ENCODE assay signal across 15 mouse cellular contexts in the genomic region with DNA sequence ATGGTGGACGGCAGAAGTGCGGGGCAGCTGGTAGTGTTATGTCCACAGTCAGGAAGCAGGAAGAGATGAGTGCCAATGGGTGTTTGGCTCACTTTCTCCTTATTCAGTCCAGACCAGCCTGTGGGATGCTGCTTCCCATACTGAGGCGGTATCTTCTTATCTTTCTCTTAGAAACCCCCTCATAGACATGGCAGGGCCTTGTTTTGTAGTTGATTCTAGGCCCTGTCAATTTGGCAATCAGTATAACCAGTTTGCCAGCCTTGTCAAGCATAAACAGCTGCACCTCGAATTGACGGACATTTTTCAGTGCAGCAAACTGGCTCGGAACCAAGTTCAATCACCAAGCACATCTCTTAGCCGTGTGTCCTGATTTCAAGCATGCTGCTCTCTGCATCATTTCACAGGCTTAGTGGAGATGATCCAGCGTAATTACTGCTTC.
DNase-seq lines count a peak whose midpoint lies in the region; ATAC-seq lines count a peak whose summit lies in the region.
"Had no signal": no experiment of that assay in that cellular context is flagged by ENCODE, and none has a peak within 500 bp of the region (broad histone marks: within the 10 kb centered on the region; RNA-seq: fewer than 3 reads in every experiment).

No protein-coding gene starts in this region.

- no peak overlapping the region for H3K9ac ChIP-seq in forebrain, embryonic 14.5 days (ENCODE audit: low read length)
- H3K9ac ChIP-seq in forebrain, embryonic 12.5 days, result no peak overlapping the region
- no peak overlapping the region for H3K9ac ChIP-seq in forebrain, embryonic 16.5 days (replicated peaks; ENCODE audit: low read depth, low read length)
- H3K9ac ChIP-seq: embryonic facial prominence, embryonic 12.5 days; heart, embryonic 15.5 days; neural tube, embryonic 13.5 days had no signal

- WGBS in forebrain, embryonic 14.5 days, result 77% methylated on average over 8 of the region's 8 CpGs
- WGBS in forebrain, embryonic 12.5 days, result 86% methylated on average over 8 of the region's 8 CpGs
- 53% methylated on average over 8 of the region's 8 CpGs for WGBS in forebrain, embryonic 16.5 days

- peak; percentile 62 for DNase-seq in forebrain, embryonic 14.5 days (ENCODE audit: low spot score)
- DNase-seq in retina, adult 2 months (ENCODE audit: low read depth, low spot score), result peak; percentile 13
- DNase-seq in retina, embryonic 14.5 days (ENCODE audit: low spot score), result no peak
- DNase-seq in spleen, postnatal 10 days (ENCODE audit: low spot score in 2 of 2), result no peak
- DNase-seq in thymus, adult 18-20 months, result no peak
- DNase-seq in thymus, postnatal 4 days, result no peak
- DNase-seq: heart, adult 11 months; layer of hippocampus, postnatal 36 days; right cerebral cortex, postnatal 4 days had no signal

- H3K27me3 ChIP-seq in forebrain, embryonic 14.5 days (replicated peaks; ENCODE audit: control insufficient read depth, insufficient read depth, low read length), result no peaks in the 10 kb centered on the region
- no peaks in the 10 kb centered on the region for H3K27me3 ChIP-seq in forebrain, embryonic 12.5 days
- no peaks in the 10 kb centered on the region for H3K27me3 ChIP-seq in forebrain, embryonic 16.5 days (replicated peaks; ENCODE audit: control insufficient read depth, insufficient read depth, low read length)
- H3K27me3 ChIP-seq: embryonic facial prominence, embryonic 12.5 days; neural tube, embryonic 13.5 days had no signal

- no peaks in the 10 kb centered on the region for H3K36me3 ChIP-seq in forebrain, embryonic 14.5 days (ENCODE audit: control insufficient read depth, insufficient read depth, low read length)
- H3K36me3 ChIP-seq in forebrain, embryonic 12.5 days (replicated peaks), result no peaks in the 10 kb centered on the region
- H3K36me3 ChIP-seq in forebrain, embryonic 16.5 days (ENCODE audit: control insufficient read depth, insufficient read depth), result no peaks in the 10 kb centered on the region
- H3K36me3 ChIP-seq: embryonic facial prominence, embryonic 12.5 days; heart, embryonic 15.5 days; neural tube, embryonic 13.5 days had no signal

- H3K9me3 ChIP-seq in forebrain, embryonic 14.5 days (replicated peaks; ENCODE audit: control insufficient read depth, low read length), result no peaks in the 10 kb centered on the region
- H3K9me3 ChIP-seq in forebrain, embryonic 12.5 days, result no peaks in the 10 kb centered on the region
- no peaks in the 10 kb centered on the region for H3K9me3 ChIP-seq in forebrain, embryonic 16.5 days (ENCODE audit: control insufficient read depth, low read length)
- H3K9me3 ChIP-seq: embryonic facial prominence, embryonic 12.5 days; heart, embryonic 15.5 days; neural tube, embryonic 13.5 days had no signal

- no peaks in the 10 kb centered on the region for H3K4me1 ChIP-seq in forebrain, embryonic 14.5 days (ENCODE audit: control insufficient read depth, insufficient read depth, low read length)
- no peaks in the 10 kb centered on the region; the same call in 1 of the 2 replicates for H3K4me1 ChIP-seq in forebrain, embryonic 12.5 days
- no peaks in the 10 kb centered on the region; the same call in 1 of the 2 replicates for H3K4me1 ChIP-seq in forebrain, embryonic 16.5 days (replicated peaks; ENCODE audit: control insufficient read depth, insufficient read depth, low read length)
- H3K4me1 ChIP-seq: embryonic facial prominence, embryonic 12.5 days had no signal

- H3K4me3 ChIP-seq in forebrain, embryonic 14.5 days (ENCODE audit: low read depth, low read length), result no peak overlapping the region
- no peak overlapping the region for H3K4me3 ChIP-seq in forebrain, embryonic 12.5 days (replicated peaks)
- H3K4me3 ChIP-seq in forebrain, embryonic 16.5 days (replicated peaks; ENCODE audit: low read length), result no peak overlapping the region
- H3K4me3 ChIP-seq: embryonic facial prominence, embryonic 12.5 days; heart, embryonic 15.5 days; neural tube, embryonic 13.5 days had no signal

- no peak overlapping the region for H3K4me2 ChIP-seq in forebrain, embryonic 14.5 days (ENCODE audit: low read length)
- H3K4me2 ChIP-seq in forebrain, embryonic 12.5 days, result no peak overlapping the region
- H3K4me2 ChIP-seq in forebrain, embryonic 16.5 days (ENCODE audit: low read length), result no peak overlapping the region
- H3K4me2 ChIP-seq: embryonic facial prominence, embryonic 12.5 days; heart, embryonic 15.5 days; neural tube, embryonic 13.5 days had no signal

- peak; percentile 44; the same call in 1 of the 2 replicates for ATAC-seq in forebrain, embryonic 14.5 days
- ATAC-seq in forebrain, embryonic 12.5 days (ENCODE audit: low FRiP score), result no peak
- ATAC-seq in forebrain, embryonic 16.5 days, result peak; percentile 59
- ATAC-seq: intestine, embryonic 16.5 days had no signal

- no peak overlapping the region for H3K27ac ChIP-seq in forebrain, embryonic 14.5 days (ENCODE audit: low read depth, low read length)
- H3K27ac ChIP-seq in forebrain, embryonic 12.5 days, result no peak overlapping the region
- H3K27ac ChIP-seq in forebrain, embryonic 16.5 days (ENCODE audit: low read length), result no peak overlapping the region
- H3K27ac ChIP-seq: embryonic facial prominence, embryonic 12.5 days; heart, embryonic 15.5 days; neural tube, embryonic 13.5 days had no signal

Comparison
In these comparisons a context has a peak if more than half of its experiments do, and no peak if none do; other contexts are left out.
1. DNase-seq: peak in forebrain, embryonic 14.5 days (single experiment) and retina, adult 2 months (single experiment); none in retina, embryonic 14.5 days (single experiment), spleen, postnatal 10 days (0 of 2), thymus, adult 18-20 months (0 of 2) and thymus, postnatal 4 days (single experiment).